ENCODE assay signal across 11 mouse cellular contexts in genomic region chr10:80120146-80120545, GRCm38 (mm10). TPM values are rescaled to one million over a fixed set of nuclear protein-coding genes. Genes with fewer than 3 reads are reported as not detected.
DNase-seq lines count a peak whose midpoint lies in the region; ATAC-seq and TF ChIP-seq lines count a peak whose summit lies in the region.
"Had no signal": no experiment of that assay in that cellular context is flagged by ENCODE, and none has a peak within 500 bp of the region (broad histone marks: within the 10 kb centered on the region; RNA-seq: fewer than 3 reads in every experiment).

No protein-coding gene starts in this region.

- no peaks in the 10 kb centered on the region for H3K27me3 ChIP-seq in kidney, embryonic 15.5 days
- H3K27me3 ChIP-seq in liver, embryonic 16.5 days (ENCODE audit: control insufficient read depth, insufficient read depth, low read depth, low read length): no peaks in the 10 kb centered on the region
- H3K27me3 ChIP-seq: Patski had no signal

- peaks cover 74% of the 10 kb centered on the region for H3K36me3 ChIP-seq in kidney, embryonic 15.5 days
- H3K36me3 ChIP-seq in liver, embryonic 16.5 days (ENCODE audit: control insufficient read depth, insufficient read depth): peaks cover 45% of the 10 kb centered on the region

- H3K4me1 ChIP-seq in kidney, embryonic 15.5 days: peaks cover 35% of the 10 kb centered on the region
- H3K4me1 ChIP-seq in bone marrow, adult 2 months (ENCODE audit: control insufficient read depth, insufficient read depth, low read length): peaks cover 14% of the 10 kb centered on the region
- peaks cover 72% of the 10 kb centered on the region for H3K4me1 ChIP-seq in liver, embryonic 16.5 days (ENCODE audit: control insufficient read depth, low read depth, low read length)

- peak; percentile 79 for DNase-seq in gastrocnemius, adult 2 months
- no peak for DNase-seq in gastrocnemius, postnatal 14 days
- DNase-seq in kidney, adult 8-10 months: no peak
- DNase-seq in ovary, adult 18-20 months (ENCODE audit: low spot score): no peak
- DNase-seq in left cerebral cortex, postnatal 36 days (ENCODE audit: low spot score in 2 of 2): no peak
- DNase-seq: kidney, postnatal 14 days; right cerebral cortex, postnatal 4 days had no signal

- 77% methylated on average over 2 of the region's 2 CpGs for WGBS in kidney, embryonic 15.5 days
- WGBS in bone marrow, adult 2 months: 48% methylated on average over 2 of the region's 2 CpGs
- 59% methylated on average over 2 of the region's 2 CpGs for WGBS in liver, embryonic 16.5 days (ENCODE audit: insufficient replicate concordance)

- H3K9ac ChIP-seq in kidney, embryonic 15.5 days: 0 out of 2 replicates have a peak overlapping the region, but pooled peaks have one; percentile 8
- peak overlapping the region; percentile 21; the same call in 1 of the 2 replicates for H3K9ac ChIP-seq in liver, embryonic 16.5 days (ENCODE audit: low read depth, low read length)

- intact Hi-C loops in gastrocnemius, adult 2 months (cut with DNase I): no loop called here
- intact Hi-C loops in gastrocnemius, postnatal 14 days (cut with DNase I; ENCODE audit: low total_unique reads): no loop called here
- intact Hi-C loops in left cerebral cortex, postnatal 36 days (cut with DNase I): no loop called here

- H3K9me3 ChIP-seq in kidney, embryonic 15.5 days (replicated peaks): no peaks in the 10 kb centered on the region
- no peaks in the 10 kb centered on the region for H3K9me3 ChIP-seq in liver, embryonic 16.5 days (replicated peaks; ENCODE audit: control insufficient read depth, low read length)

- no peak for TF ChIP-seq CTCF in gastrocnemius, adult 2 months (IDR thresholded peaks at IDR 0.05)
- no peak for TF ChIP-seq CTCF in bone marrow, adult 2 months (IDR thresholded peaks at IDR 0.05; ENCODE audit: control insufficient read depth, insufficient read depth, low read length)

- no peak for TF ChIP-seq POLR2A in bone marrow, adult 2 months (IDR thresholded peaks at IDR 0.05; ENCODE audit: borderline replicate concordance, control insufficient read depth, low read depth, low read length)

- ATAC-seq in kidney, embryonic 15.5 days (replicated peaks; ENCODE audit: low FRiP score): no peak
- ATAC-seq in liver, embryonic 16.5 days (ENCODE audit: low read depth): no peak
- ATAC-seq: Patski had no signal

- H3K27ac ChIP-seq in gastrocnemius, adult 2 months: peak overlapping the region; percentile 96
- no peak overlapping the region for H3K27ac ChIP-seq in kidney, embryonic 15.5 days
- peak overlapping the region; percentile 24 for H3K27ac ChIP-seq in bone marrow, adult 2 months (ENCODE audit: control insufficient read depth, insufficient read depth, low read depth, low read length, poor library complexity)
- peak overlapping the region; percentile 37; the same call in 1 of the 2 replicates for H3K27ac ChIP-seq in liver, embryonic 16.5 days (ENCODE audit: low read length)

- no peak overlapping the region for H3K4me2 ChIP-seq in kidney, embryonic 15.5 days
- peak overlapping the region; percentile 4; the same call in 1 of the 2 replicates for H3K4me2 ChIP-seq in liver, embryonic 16.5 days (ENCODE audit: low read depth, low read length)

- H3K4me3 ChIP-seq in gastrocnemius, adult 2 months: peak overlapping the region; percentile 100
- no peak overlapping the region for H3K4me3 ChIP-seq in kidney, embryonic 15.5 days (replicated peaks)
- peak overlapping the region; percentile 0 for H3K4me3 ChIP-seq in bone marrow, adult 2 months (replicated peaks; ENCODE audit: control insufficient read depth, low read depth, low read length)
- H3K4me3 ChIP-seq in liver, embryonic 16.5 days (ENCODE audit: low read depth, low read length): no peak overlapping the region

RNA-seq across cellular contexts. Expression of gene Stk11, which starts 4.5 kb away (rescaled TPM):
- total RNA-seq in gastrocnemius, adult 2 months (2021): 100 to 1,000 TPM; 144 to 153 TPM
- 10 to 100 TPM; 87.6 to 98.0 TPM for total RNA-seq in gastrocnemius, postnatal 14 days (2021)
- polyA plus RNA-seq in kidney, embryonic 15.5 days (2015; fragmentation: Nextera tagmentation; extraction: Ambion mirVana): 15.0 and 22.4 TPM in 2 replicates
- 197 and 344 TPM in 2 replicates for polyA plus RNA-seq in bone marrow, adult 2 months (2011; ENCODE audit: insufficient read depth, insufficient read length, low replicate concordance, missing spikeins)
- polyA plus RNA-seq in liver, embryonic 16.5 days (2015; fragmentation: Nextera tagmentation; extraction: Ambion mirVana): 13.2 and 14.4 TPM in 2 replicates
- 100 to 1,000 TPM in 1 of 2 experiments, 10 to 100 TPM in 1; 94.4 to 100 TPM for total RNA-seq in left cerebral cortex, postnatal 36 days (2021)

RNA-seq across cellular contexts. Expression of gene Sbno2, which starts 14.8 kb away (rescaled TPM):
- total RNA-seq in gastrocnemius, adult 2 months (2021): 1 to 10 TPM; 6.2 to 7.1 TPM
- total RNA-seq in gastrocnemius, postnatal 14 days (2021): 1 to 10 TPM; 6.2 to 6.3 TPM
- polyA plus RNA-seq in kidney, embryonic 15.5 days (2015; fragmentation: Nextera tagmentation; extraction: Ambion mirVana): 14.4 and 16.2 TPM in 2 replicates
- polyA plus RNA-seq in bone marrow, adult 2 months (2011; ENCODE audit: insufficient read depth, insufficient read length, low replicate concordance, missing spikeins): 37.6 and 83.8 TPM in 2 replicates
- polyA plus RNA-seq in liver, embryonic 16.5 days (2015; fragmentation: Nextera tagmentation; extraction: Ambion mirVana): 10.3 and 11.8 TPM in 2 replicates
- total RNA-seq in left cerebral cortex, postnatal 36 days (2021): 10 to 100 TPM; 14.5 to 25.5 TPM

RNA-seq across cellular contexts. Expression of gene Atp5d, which starts 18.3 kb away (rescaled TPM):
- total RNA-seq in gastrocnemius, adult 2 months (2021): 100 to 1,000 TPM; 535 to 725 TPM
- 100 to 1,000 TPM; 657 to 736 TPM for total RNA-seq in gastrocnemius, postnatal 14 days (2021)
- polyA plus RNA-seq in kidney, embryonic 15.5 days (2015; fragmentation: Nextera tagmentation; extraction: Ambion mirVana): 594 and 612 TPM in 2 replicates
- 131 and 178 TPM in 2 replicates for polyA plus RNA-seq in bone marrow, adult 2 months (2011; ENCODE audit: insufficient read depth, insufficient read length, low replicate concordance, missing spikeins)
- polyA plus RNA-seq in liver, embryonic 16.5 days (2015; fragmentation: Nextera tagmentation; extraction: Ambion mirVana): 288 and 309 TPM in 2 replicates
- total RNA-seq in left cerebral cortex, postnatal 36 days (2021): 100 to 1,000 TPM; 334 to 384 TPM

RNA-seq across cellular contexts. Expression of gene Cbarp, which starts 20.5 kb away (rescaled TPM):
- total RNA-seq in gastrocnemius, adult 2 months (2021): 1 to 10 TPM; 1.8 to 2.3 TPM
- 1 to 10 TPM; 1.6 TPM for total RNA-seq in gastrocnemius, postnatal 14 days (2021)
- 5.7 and 6.1 TPM in 2 replicates for polyA plus RNA-seq in kidney, embryonic 15.5 days (2015; fragmentation: Nextera tagmentation; extraction: Ambion mirVana)
- 3.4 and 3.7 TPM in 2 replicates for polyA plus RNA-seq in bone marrow, adult 2 months (2011; ENCODE audit: insufficient read depth, insufficient read length, low replicate concordance, missing spikeins)
- polyA plus RNA-seq in liver, embryonic 16.5 days (2015; fragmentation: Nextera tagmentation; extraction: Ambion mirVana): 0.44 and 0.65 TPM in 2 replicates
- total RNA-seq in left cerebral cortex, postnatal 36 days (2021): 100 to 1,000 TPM; 431 to 463 TPM

RNA-seq across cellular contexts. Expression of gene Midn, which starts 27.9 kb away (rescaled TPM):
- 10 to 100 TPM; 34.3 to 39.8 TPM for total RNA-seq in gastrocnemius, adult 2 months (2021)
- 10 to 100 TPM; 40.3 to 43.6 TPM for total RNA-seq in gastrocnemius, postnatal 14 days (2021)
- 18.8 and 19.5 TPM in 2 replicates for polyA plus RNA-seq in kidney, embryonic 15.5 days (2015; fragmentation: Nextera tagmentation; extraction: Ambion mirVana)
- polyA plus RNA-seq in bone marrow, adult 2 months (2011; ENCODE audit: insufficient read depth, insufficient read length, low replicate concordance, missing spikeins): 36.0 and 53.2 TPM in 2 replicates
- 2.3 and 2.6 TPM in 2 replicates for polyA plus RNA-seq in liver, embryonic 16.5 days (2015; fragmentation: Nextera tagmentation; extraction: Ambion mirVana)
- total RNA-seq in left cerebral cortex, postnatal 36 days (2021): 10 to 100 TPM; 76.2 to 78.8 TPM

Comparison
In these comparisons a context has a peak if more than half of its experiments do, and no peak if none do; other contexts are left out.
1. H3K4me3 ChIP-seq: peak in gastrocnemius, adult 2 months (single experiment) and bone marrow, adult 2 months (single experiment); none in kidney, embryonic 15.5 days (single experiment) and liver, embryonic 16.5 days (single experiment).